Mouse (Mus musculus) limb, embryonic 13.5 days (tissue): ENCODE data around the gene Myo1e. TPM values are rescaled to one million over a fixed set of nuclear protein-coding genes. Genes with fewer than 3 reads are reported as not detected.

Experiments
- ATAC-seq: fragments of 200-750 bp; cut with Nextera tagmentation; 2 replicates; pipeline ENCODE4 v1.8.0; 2017; ENCODE audit warnings: low read depth, moderate number of reproducible peaks, moderate TSS enrichment; ENCODE audit not compliant: low FRiP score
- H3K27ac ChIP-seq: fragments of 300-500 bp; sonication (generic); 2 replicates; pipeline ENCODE4 v1.5.1; 2015; ENCODE audit warnings: inconsistent platforms, mild to moderate bottlenecking, moderate library complexity
- H3K27me3 ChIP-seq: fragments of 300-500 bp; sonication (generic); 2 replicates; pipeline ENCODE4 v1.6.1; 2015; ENCODE audit warnings: mild to moderate bottlenecking, inconsistent platforms
- H3K36me3 ChIP-seq: fragments of 300-500 bp; sonication (generic); 2 replicates; pipeline ENCODE4 v1.6.1; 2015; ENCODE audit warnings: inconsistent platforms, mild to moderate bottlenecking, moderate library complexity
- H3K4me1 ChIP-seq: fragments of 300-500 bp; sonication (generic); 2 replicates; pipeline ENCODE4 v1.6.1; 2015; ENCODE audit warnings: inconsistent platforms
- H3K4me2 ChIP-seq: fragments of 300-500 bp; sonication (generic); replicated peaks from 2 replicates; pipeline ENCODE4 v1.6.1; 2015; ENCODE audit warnings: inconsistent platforms, mild to moderate bottlenecking, moderate library complexity
- H3K4me3 ChIP-seq: fragments of 300-500 bp; sonication (generic); 2 replicates; pipeline ENCODE4 v1.5.1; 2015; ENCODE audit warnings: moderate library complexity, mild to moderate bottlenecking, inconsistent platforms
- H3K9ac ChIP-seq: fragments of 300-500 bp; sonication (generic); 2 replicates; pipeline ENCODE4 v1.6.1; 2015; ENCODE audit warnings: mild to moderate bottlenecking, inconsistent platforms
- H3K9me3 ChIP-seq: fragments of 300-500 bp; sonication (generic); 2 replicates; pipeline ENCODE4 v1.6.1; 2016; ENCODE audit warnings: inconsistent platforms
- WGBS: fragments of 180-500 bp; shearing (Covaris S2); methylation state at CpG from one replicate; pipeline ENCODE4 v1.1.7; 2015; 5-methylcytosine and 5-hydroxymethylcytosine counted together
- polyA plus RNA-seq: library from polyadenylated mRNA; unstranded; fragments of >200 nt; fragmentation: Nextera tagmentation; extraction: Ambion mirVana; gene quantifications from 2 replicates; pipeline ENCODE4 v1.2.1, GENCODE M21; 2015

The Myo1e gene
- polyA plus RNA-seq, 1 experiment from 2014 or later = 23.7 TPM

DNA sequence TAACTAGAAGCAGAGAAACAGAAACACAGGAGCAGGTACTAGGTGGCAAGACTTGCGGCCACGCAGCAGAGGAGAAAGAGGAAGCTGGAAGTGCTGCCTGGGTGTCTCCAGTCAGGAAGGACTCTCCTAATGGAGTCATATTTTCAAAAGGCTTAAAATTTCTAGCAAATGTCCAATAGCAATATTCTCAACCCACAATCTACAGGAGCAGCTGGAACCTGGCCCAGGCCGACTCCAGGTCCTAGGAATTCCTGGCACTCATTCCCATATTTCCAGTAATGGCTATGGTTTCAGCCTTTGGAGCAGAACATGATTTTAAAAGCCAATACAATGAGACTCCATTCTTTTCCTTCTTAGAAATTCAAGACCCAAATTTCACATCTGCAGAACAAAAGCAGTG is 182.4 kb downstream of the Myo1e start:
- no peaks in the 10 kb centered on the region for H3K9me3 ChIP-seq
- peaks cover 7% of the 10 kb centered on the region for H3K4me1 ChIP-seq
- no peak overlapping the region for H3K9ac ChIP-seq
- H3K36me3 ChIP-seq = peaks cover 27% of the 10 kb centered on the region
- H3K27me3 ChIP-seq = no peaks in the 10 kb centered on the region
- H3K4me2 ChIP-seq = no peak overlapping the region
- H3K27ac ChIP-seq = peak overlapping the region; percentile 58; the same call in 1 of the 2 replicates
- WGBS = 67% methylated on average over 3 of the region's 3 CpGs
- ATAC-seq = no peak
- H3K4me3 ChIP-seq = no peak overlapping the region

DNA sequence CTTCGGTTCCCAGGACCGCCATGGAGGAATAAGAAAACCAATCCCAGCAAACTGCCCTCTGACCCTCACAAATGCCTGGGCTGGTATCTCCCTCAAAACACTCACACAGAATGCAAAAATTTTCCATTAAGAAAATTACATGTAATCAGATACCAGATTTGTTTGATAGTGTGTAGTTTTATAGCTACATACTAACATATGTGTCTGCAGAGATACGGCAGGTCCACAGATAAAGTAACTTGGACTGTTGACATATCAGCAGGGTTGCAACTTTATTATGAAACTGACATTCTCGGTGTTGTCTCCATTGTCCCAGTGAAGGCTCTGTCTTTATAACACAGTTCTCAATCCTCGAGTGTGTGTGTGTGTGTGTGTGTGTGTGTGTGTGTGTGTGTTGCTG is 183.9 kb downstream of the Myo1e start:
- no peaks in the 10 kb centered on the region for H3K27me3 ChIP-seq
- no peak overlapping the region for H3K27ac ChIP-seq
- H3K4me2 ChIP-seq = no peak overlapping the region
- no peak overlapping the region for H3K9ac ChIP-seq
- 87% methylated on average over 5 of the region's 5 CpGs for WGBS
- no peak for ATAC-seq
- peaks cover 7% of the 10 kb centered on the region for H3K4me1 ChIP-seq
- peaks cover 25% of the 10 kb centered on the region for H3K36me3 ChIP-seq
- no peaks in the 10 kb centered on the region for H3K9me3 ChIP-seq
- H3K4me3 ChIP-seq = no peak overlapping the region

- peaks cover 7% of the 10 kb centered on the region for H3K4me1 ChIP-seq
- WGBS = 63% methylated on average over 12 of the region's 12 CpGs
Measured at GRCm38 (mm10) chr9:70391660-70392562, 184.8 kb downstream of the Myo1e start.

GRCm38 (mm10) chr9:70392563-70392907 is 185.4 kb downstream of the Myo1e start:
- Histone ChIP-seq H3K4me3 (no peak overlapping the region), H3K36me3 (peaks cover 27% of the 10 kb centered on the region), H3K9ac (no peak overlapping the region), H3K4me1 (peaks cover 7% of the 10 kb centered on the region), H3K9me3 (no peaks in the 10 kb centered on the region), H3K27ac (no peak overlapping the region), H3K27me3 (no peaks in the 10 kb centered on the region), H3K4me2 (no peak overlapping the region)
- ATAC-seq = no peak
- 9% methylated on average over 6 of the region's 6 CpGs for WGBS

More at GRCm38 (mm10) chr9:70391660-70392562, 184.8 kb downstream of the Myo1e start:
- Histone ChIP-seq H3K27me3 (no peaks in the 10 kb centered on the region), H3K27ac (no peak overlapping the region), H3K4me2 (no peak overlapping the region), H3K4me3 (no peak overlapping the region), H3K36me3 (peaks cover 31% of the 10 kb centered on the region), H3K9me3 (no peaks in the 10 kb centered on the region), H3K9ac (no peak overlapping the region)
- no peak for ATAC-seq

DNA sequence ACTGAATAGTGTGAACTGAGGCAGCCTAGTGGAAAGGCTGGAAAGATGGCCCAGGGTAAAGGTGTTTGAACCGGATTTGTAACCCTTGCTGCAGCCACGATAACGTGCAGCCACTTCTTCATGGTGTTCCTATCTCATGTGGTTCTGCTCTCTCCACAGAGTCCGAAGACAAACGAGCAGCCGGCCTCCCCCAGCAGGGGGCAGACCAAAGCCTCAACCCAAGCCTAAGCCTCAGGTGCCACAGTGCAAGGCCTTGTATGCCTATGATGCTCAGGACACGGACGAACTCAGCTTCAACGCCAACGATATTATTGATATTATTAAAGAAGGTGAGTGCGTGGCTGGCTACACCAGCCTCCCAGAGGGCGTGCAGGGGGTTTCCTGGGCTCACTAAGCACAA is 188.5 kb downstream of the Myo1e start:
- H3K27ac ChIP-seq = no peak overlapping the region

GRCm38 (mm10) chr9:70396083-70396482 is 188.9 kb downstream of the Myo1e start:
- H3K4me3 ChIP-seq = no peak overlapping the region
- H3K27ac ChIP-seq = no peak overlapping the region
- no peaks in the 10 kb centered on the region for H3K27me3 ChIP-seq
- H3K36me3 ChIP-seq = peaks cover 51% of the 10 kb centered on the region
- WGBS = 80% methylated on average over 2 of the region's 2 CpGs
- peaks cover 7% of the 10 kb centered on the region for H3K4me1 ChIP-seq
- H3K9me3 ChIP-seq = no peaks in the 10 kb centered on the region
- no peak overlapping the region for H3K4me2 ChIP-seq
- no peak overlapping the region for H3K9ac ChIP-seq
- no peak for ATAC-seq

More for the DNA sequence above, 188.5 kb downstream of the Myo1e start:
- Histone ChIP-seq H3K4me2 (no peak overlapping the region), H3K9ac (no peak overlapping the region), H3K9me3 (no peaks in the 10 kb centered on the region), H3K27me3 (no peaks in the 10 kb centered on the region), H3K4me3 (no peak overlapping the region), H3K4me1 (peaks cover 7% of the 10 kb centered on the region), H3K36me3 (peaks cover 47% of the 10 kb centered on the region)
- 88% methylated on average over 12 of the region's 12 CpGs for WGBS
- no peak for ATAC-seq

DNA sequence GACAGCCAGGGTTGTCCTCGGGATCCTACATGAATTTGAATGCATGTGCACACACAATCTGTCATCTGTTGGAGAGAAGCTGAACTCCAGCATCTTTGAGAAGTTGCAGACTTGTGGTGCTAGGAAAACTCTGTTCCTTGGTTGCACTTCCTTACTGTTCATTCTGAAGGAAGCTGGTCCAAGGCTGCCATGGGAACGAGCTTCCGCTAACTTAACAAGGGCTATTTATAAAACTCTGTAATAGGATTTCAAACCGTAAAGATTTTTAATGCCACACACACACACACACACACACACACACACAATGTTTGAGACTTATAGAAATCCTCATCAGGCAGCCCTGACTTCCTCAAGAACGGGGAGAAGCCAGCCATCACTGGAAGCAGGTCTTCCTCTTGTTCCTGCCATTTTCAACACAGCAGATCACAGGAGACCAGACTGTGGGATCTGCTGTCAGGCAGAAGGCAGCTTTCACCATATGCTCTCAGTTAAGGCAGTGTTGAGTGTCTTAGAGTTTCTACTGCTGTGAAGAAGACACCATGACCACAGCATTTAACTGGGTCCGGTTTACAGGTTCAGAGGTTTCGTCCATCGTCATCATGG is 194.9 kb downstream of the Myo1e start:
- WGBS = 76% methylated on average over 8 of the region's 8 CpGs
- H3K36me3 ChIP-seq = peaks cover 35% of the 10 kb centered on the region

DNA sequence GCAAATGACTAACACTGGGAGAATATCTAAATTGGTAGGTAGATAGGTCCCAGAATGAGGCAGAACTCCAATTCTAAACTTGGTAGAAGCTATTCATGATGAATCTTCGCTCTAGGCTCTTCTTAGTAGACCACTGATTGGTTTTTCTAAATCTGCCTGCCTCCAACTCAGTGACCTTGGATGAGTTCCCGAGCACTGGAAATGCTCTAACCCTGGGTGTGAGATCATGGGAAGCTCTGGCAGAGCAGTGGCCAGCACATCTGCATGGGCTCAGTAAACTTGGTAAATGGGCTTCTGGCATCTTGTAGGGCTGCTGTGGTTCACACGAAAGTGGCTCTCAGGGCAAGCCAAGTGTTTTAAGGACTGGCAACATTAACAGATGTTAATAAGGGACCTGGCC is 199.4 kb downstream of the Myo1e start:
- Histone ChIP-seq H3K27ac (no peak overlapping the region), H3K9me3 (no peaks in the 10 kb centered on the region), H3K27me3 (no peaks in the 10 kb centered on the region), H3K4me3 (no peak overlapping the region), H3K36me3 (peaks cover 55% of the 10 kb centered on the region), H3K9ac (no peak overlapping the region), H3K4me2 (no peak overlapping the region), H3K4me1 (peaks cover 4% of the 10 kb centered on the region; the same call in 1 of the 2 replicates)
- WGBS = 88% methylated on average over 3 of the region's 3 CpGs
- ATAC-seq = no peak

More for the DNA sequence above, 194.9 kb downstream of the Myo1e start:
- no peak overlapping the region for H3K4me2 ChIP-seq
- H3K9ac ChIP-seq = no peak overlapping the region
- no peak overlapping the region for H3K4me3 ChIP-seq
- H3K4me1 ChIP-seq = peaks cover 4% of the 10 kb centered on the region; the same call in 1 of the 2 replicates
- no peak overlapping the region for H3K27ac ChIP-seq
- no peaks in the 10 kb centered on the region for H3K27me3 ChIP-seq
- no peak for ATAC-seq
- H3K9me3 ChIP-seq = no peaks in the 10 kb centered on the region

DNA sequence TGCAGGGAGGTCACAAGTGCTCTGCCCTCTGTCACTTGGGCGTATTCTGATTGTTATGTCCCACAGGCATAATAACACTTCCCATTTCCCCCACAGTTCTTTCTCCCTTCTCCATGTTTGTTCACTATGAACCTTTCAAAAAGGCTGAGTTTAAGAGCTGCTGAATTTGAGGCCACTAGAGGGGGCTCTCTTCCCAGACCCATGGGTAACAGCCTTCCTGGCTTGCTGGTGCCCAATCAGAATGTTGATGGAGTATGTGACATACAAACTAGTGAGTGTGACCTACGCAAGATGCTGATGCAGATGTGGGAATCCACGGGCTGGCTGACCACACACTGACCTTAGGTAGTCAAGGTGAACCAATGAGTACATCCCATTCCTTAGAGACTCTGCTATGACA is 201.6 kb downstream of the Myo1e start:
- peaks cover 76% of the 10 kb centered on the region for H3K36me3 ChIP-seq
- H3K4me1 ChIP-seq = no peaks in the 10 kb centered on the region
- H3K4me3 ChIP-seq = no peak overlapping the region
- ATAC-seq = no peak
- H3K4me2 ChIP-seq = no peak overlapping the region
- 89% methylated on average over 3 of the region's 3 CpGs for WGBS
- no peaks in the 10 kb centered on the region for H3K27me3 ChIP-seq
- no peaks in the 10 kb centered on the region for H3K9me3 ChIP-seq
- no peak overlapping the region for H3K9ac ChIP-seq
- no peak overlapping the region for H3K27ac ChIP-seq

DNA sequence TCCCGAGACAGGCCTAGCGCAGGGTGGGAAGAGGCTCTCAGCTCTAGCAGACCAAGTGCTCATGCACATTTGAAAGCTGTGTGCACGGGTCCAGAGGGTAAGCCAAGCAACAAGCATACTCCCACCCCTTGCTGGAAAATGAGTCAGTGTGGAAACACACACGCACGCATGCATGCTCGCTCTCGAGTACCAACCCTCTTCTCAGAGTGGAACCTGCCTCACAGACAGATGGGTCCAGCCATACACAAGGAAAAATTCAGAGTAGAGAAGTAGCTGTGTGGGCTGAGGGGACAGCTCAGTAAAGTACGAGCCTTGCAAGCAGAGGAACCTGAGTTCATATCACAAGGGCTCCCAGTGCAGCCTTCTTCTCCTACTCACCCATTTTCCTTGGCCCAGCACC is 202.6 kb downstream of the Myo1e start:
- Histone ChIP-seq H3K4me1 (no peaks in the 10 kb centered on the region), H3K9ac (no peak overlapping the region), H3K9me3 (no peaks in the 10 kb centered on the region), H3K27me3 (no peaks in the 10 kb centered on the region), H3K27ac (no peak overlapping the region), H3K4me3 (no peak overlapping the region), H3K36me3 (peaks cover 85% of the 10 kb centered on the region), H3K4me2 (no peak overlapping the region)
- ATAC-seq = no peak
- 94% methylated on average over 8 of the region's 8 CpGs for WGBS

GRCm38 (mm10) chr9:70410668-70411067 is 203.5 kb downstream of the Myo1e start:
- Histone ChIP-seq H3K4me3 (no peak overlapping the region), H3K27ac (no peak overlapping the region), H3K4me2 (no peak overlapping the region), H3K27me3 (no peaks in the 10 kb centered on the region), H3K9me3 (no peaks in the 10 kb centered on the region), H3K9ac (no peak overlapping the region), H3K36me3 (peaks cover 91% of the 10 kb centered on the region), H3K4me1 (no peaks in the 10 kb centered on the region)
- ATAC-seq = no peak
- WGBS = 58% methylated on average over 11 of the region's 11 CpGs

DNA sequence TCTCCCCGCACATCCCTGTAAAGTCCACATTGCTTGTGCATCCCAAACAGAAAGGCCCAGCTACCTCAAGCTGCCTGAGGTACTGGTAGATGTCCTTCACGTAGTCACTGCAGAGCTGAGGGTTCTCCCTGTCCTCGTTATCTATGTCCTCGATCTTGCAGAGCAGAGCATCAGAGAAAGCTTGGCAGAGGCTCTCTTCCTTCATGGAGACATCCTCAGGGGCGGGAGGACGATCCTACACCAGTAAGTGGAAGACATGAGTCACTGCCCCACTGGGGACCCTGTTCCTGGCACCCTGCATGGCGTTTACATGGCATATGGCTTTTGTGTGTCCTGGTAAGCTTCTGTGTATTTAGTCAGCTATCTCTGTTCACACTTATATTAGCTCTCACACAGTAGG is 205.9 kb downstream of the Myo1e start:
- Histone ChIP-seq H3K4me2 (no peak overlapping the region), H3K36me3 (peaks cover 92% of the 10 kb centered on the region), H3K4me1 (no peaks in the 10 kb centered on the region), H3K27ac (no peak overlapping the region), H3K27me3 (no peaks in the 10 kb centered on the region), H3K9me3 (no peaks in the 10 kb centered on the region), H3K4me3 (no peak overlapping the region), H3K9ac (no peak overlapping the region)
- 93% methylated on average over 7 of the region's 7 CpGs for WGBS
- ATAC-seq = no peak
